Mouse (Mus musculus): ENCODE data around the gene Trappc2l. TPM values are rescaled to one million over a fixed set of nuclear protein-coding genes. Genes with fewer than 3 reads are reported as not detected.

Trappc2l gene
- polyA plus RNA-seq, 1 experiment from 2014 or later: 43.7 TPM

- no peaks in the 10 kb centered on the region; the same call in 1 of the 2 replicates for H3K4me1 ChIP-seq (ENCODE audit: control insufficient read depth, insufficient read depth, low read length)
- 38% methylated on average over 5 of the region's 7 CpGs for WGBS
- H3K27me3 ChIP-seq (ENCODE audit: control insufficient read depth, insufficient read depth, low read length): no peaks in the 10 kb centered on the region
- H3K9me3 ChIP-seq (ENCODE audit: control insufficient read depth, low read length): no peaks in the 10 kb centered on the region
- DNase-seq (ENCODE audit: low spot score, missing footprints): peak; percentile 98
- no peak overlapping the region for H3K4me2 ChIP-seq
- H3K9ac ChIP-seq (ENCODE audit: low read length): no peak overlapping the region
- no peak overlapping the region for H3K4me3 ChIP-seq (ENCODE audit: low read depth, low read length)
- H3K27ac ChIP-seq (ENCODE audit: low read depth, low read length): no peak overlapping the region
- peak; percentile 45 for ATAC-seq (ENCODE audit: low FRiP score)
- H3K36me3 ChIP-seq (ENCODE audit: control insufficient read depth, insufficient read depth, low read length): no peaks in the 10 kb centered on the region
Observed at GRCm38 (mm10) chr8:122617947-122618546, 6.6 kb downstream of the Trappc2l start.

GRCm38 (mm10) chr8:122618660-122619378, 7.4 kb downstream of the Trappc2l start:
- no peak overlapping the region for H3K9ac ChIP-seq (ENCODE audit: low read length)
- no peaks in the 10 kb centered on the region for H3K36me3 ChIP-seq (ENCODE audit: control insufficient read depth, insufficient read depth, low read length)
- H3K27ac ChIP-seq (ENCODE audit: low read depth, low read length): no peak overlapping the region
- no peaks in the 10 kb centered on the region for H3K9me3 ChIP-seq (ENCODE audit: control insufficient read depth, low read length)
- no peak for DNase-seq (ENCODE audit: low spot score, missing footprints)
- H3K27me3 ChIP-seq (ENCODE audit: control insufficient read depth, insufficient read depth, low read length): no peaks in the 10 kb centered on the region
- ATAC-seq (ENCODE audit: low FRiP score): 0 out of 2 replicates have a peak, but pooled peaks have one; percentile 8
- no peak overlapping the region for H3K4me3 ChIP-seq (ENCODE audit: low read depth, low read length)
- 74% methylated on average over 6 of the region's 6 CpGs for WGBS
- no peak overlapping the region for H3K4me2 ChIP-seq
- H3K4me1 ChIP-seq (ENCODE audit: control insufficient read depth, insufficient read depth, low read length): no peaks in the 10 kb centered on the region; the same call in 1 of the 2 replicates

- no peaks in the 10 kb centered on the region; the same call in 1 of the 2 replicates for H3K4me1 ChIP-seq (ENCODE audit: control insufficient read depth, insufficient read depth, low read length)
- no peaks in the 10 kb centered on the region for H3K27me3 ChIP-seq (ENCODE audit: control insufficient read depth, insufficient read depth, low read length)
- H3K4me2 ChIP-seq: no peak overlapping the region
Observed at GRCm38 (mm10) chr8:122620446-122620845, 9.0 kb downstream of the Trappc2l start.

GRCm38 (mm10) chr8:122622727-122623126, 11.3 kb downstream of the Trappc2l start, which contains the start of gene Pabpn1l:
Pabpn1l (minus strand) TSS chr8:122622739.
- no peak within 1 kb of the TSS for H3K27ac ChIP-seq (ENCODE audit: low read depth, low read length)
- DNase-seq (ENCODE audit: low spot score, missing footprints) (no peak), ATAC-seq (ENCODE audit: low FRiP score) (no peak)
- H3K4me2 ChIP-seq: no peak within 1 kb of the TSS
- no peaks in the 10 kb centered on the region for H3K9me3 ChIP-seq (ENCODE audit: control insufficient read depth, low read length)
- no peak within 1 kb of the TSS for H3K9ac ChIP-seq (ENCODE audit: low read length)
- no peaks in the 10 kb centered on the region; the same call in 1 of the 2 replicates for H3K4me1 ChIP-seq (ENCODE audit: control insufficient read depth, insufficient read depth, low read length)
- WGBS: 55% methylated on average over 6 of the region's 6 CpGs
- H3K36me3 ChIP-seq (ENCODE audit: control insufficient read depth, insufficient read depth, low read length): no peaks in the 10 kb centered on the region
- no peak within 1 kb of the TSS for H3K4me3 ChIP-seq (ENCODE audit: low read depth, low read length)
- H3K27me3 ChIP-seq (ENCODE audit: control insufficient read depth, insufficient read depth, low read length): no peaks in the 10 kb centered on the region

More at GRCm38 (mm10) chr8:122620446-122620845, 9.0 kb downstream of the Trappc2l start:
- Histone ChIP-seq H3K36me3 (ENCODE audit: control insufficient read depth, insufficient read depth, low read length) (no peaks in the 10 kb centered on the region), H3K9ac (ENCODE audit: low read length) (no peak overlapping the region), H3K9me3 (ENCODE audit: control insufficient read depth, low read length) (no peaks in the 10 kb centered on the region), H3K4me3 (ENCODE audit: low read depth, low read length) (no peak overlapping the region), H3K27ac (ENCODE audit: low read depth, low read length) (no peak overlapping the region)
- no peak for DNase-seq (ENCODE audit: low spot score, missing footprints)
- WGBS: 38% methylated on average over 5 of the region's 5 CpGs
- no peak for ATAC-seq (ENCODE audit: low FRiP score)

- 88% methylated on average over 16 of the region's 17 CpGs for WGBS
- DNase-seq (ENCODE audit: low spot score, missing footprints): no peak
- H3K27me3 ChIP-seq (ENCODE audit: control insufficient read depth, insufficient read depth, low read length): no peaks in the 10 kb centered on the region
- no peaks in the 10 kb centered on the region for H3K36me3 ChIP-seq (ENCODE audit: control insufficient read depth, insufficient read depth, low read length)
- H3K9ac ChIP-seq (ENCODE audit: low read length): no peak overlapping the region
- no peak overlapping the region for H3K27ac ChIP-seq (ENCODE audit: low read depth, low read length)
- no peaks in the 10 kb centered on the region for H3K4me1 ChIP-seq (ENCODE audit: control insufficient read depth, insufficient read depth, low read length)
- H3K4me3 ChIP-seq (ENCODE audit: low read depth, low read length): no peak overlapping the region
- H3K9me3 ChIP-seq (ENCODE audit: control insufficient read depth, low read length): no peaks in the 10 kb centered on the region
- H3K4me2 ChIP-seq: no peak overlapping the region
- ATAC-seq (ENCODE audit: low FRiP score): no peak
Observed at GRCm38 (mm10) chr8:122623844-122624642, 12.6 kb downstream of the Trappc2l start.

- H3K4me2 ChIP-seq: no peak overlapping the region
- DNase-seq (ENCODE audit: low spot score, missing footprints): no peak
- no peak overlapping the region for H3K9ac ChIP-seq (ENCODE audit: low read length)
- no peaks in the 10 kb centered on the region for H3K27me3 ChIP-seq (ENCODE audit: control insufficient read depth, insufficient read depth, low read length)
- WGBS: 74% methylated on average over 5 of the region's 5 CpGs
- H3K9me3 ChIP-seq (ENCODE audit: control insufficient read depth, low read length): no peaks in the 10 kb centered on the region
- no peak for ATAC-seq (ENCODE audit: low FRiP score)
- no peaks in the 10 kb centered on the region; the same call in 1 of the 2 replicates for H3K4me1 ChIP-seq (ENCODE audit: control insufficient read depth, insufficient read depth, low read length)
- no peak overlapping the region for H3K27ac ChIP-seq (ENCODE audit: low read depth, low read length)
- H3K36me3 ChIP-seq (ENCODE audit: control insufficient read depth, insufficient read depth, low read length): no peaks in the 10 kb centered on the region
- H3K4me3 ChIP-seq (ENCODE audit: low read depth, low read length): no peak overlapping the region
Observed at GRCm38 (mm10) chr8:122624653-122625052, 13.2 kb downstream of the Trappc2l start.

- ATAC-seq (ENCODE audit: low FRiP score): no peak
- H3K9ac ChIP-seq (ENCODE audit: low read length): no peak overlapping the region
- WGBS: 84% methylated on average over 9 of the region's 9 CpGs
- no peaks in the 10 kb centered on the region for H3K9me3 ChIP-seq (ENCODE audit: control insufficient read depth, low read length)
- no peaks in the 10 kb centered on the region; the same call in 1 of the 2 replicates for H3K27me3 ChIP-seq (ENCODE audit: control insufficient read depth, insufficient read depth, low read length)
- no peak overlapping the region for H3K4me2 ChIP-seq
- H3K4me3 ChIP-seq (ENCODE audit: low read depth, low read length): no peak overlapping the region
- no peaks in the 10 kb centered on the region for H3K36me3 ChIP-seq (ENCODE audit: control insufficient read depth, insufficient read depth, low read length)
- no peaks in the 10 kb centered on the region; the same call in 1 of the 2 replicates for H3K4me1 ChIP-seq (ENCODE audit: control insufficient read depth, insufficient read depth, low read length)
- no peak overlapping the region for H3K27ac ChIP-seq (ENCODE audit: low read depth, low read length)
- no peak for DNase-seq (ENCODE audit: low spot score, missing footprints)
Observed at GRCm38 (mm10) chr8:122625811-122626210, 14.4 kb downstream of the Trappc2l start.

- H3K27me3 ChIP-seq (ENCODE audit: control insufficient read depth, insufficient read depth, low read length): no peaks in the 10 kb centered on the region; the same call in 1 of the 2 replicates
- H3K9ac ChIP-seq (ENCODE audit: low read length): no peak overlapping the region
- WGBS: 69% methylated on average over 2 of the region's 2 CpGs
- H3K4me2 ChIP-seq: no peak overlapping the region
- H3K9me3 ChIP-seq (ENCODE audit: control insufficient read depth, low read length): no peaks in the 10 kb centered on the region
- no peak overlapping the region for H3K4me3 ChIP-seq (ENCODE audit: low read depth, low read length)
- H3K4me1 ChIP-seq (ENCODE audit: control insufficient read depth, insufficient read depth, low read length): no peaks in the 10 kb centered on the region; the same call in 1 of the 2 replicates
- DNase-seq (ENCODE audit: low spot score, missing footprints): no peak
- no peak overlapping the region for H3K27ac ChIP-seq (ENCODE audit: low read depth, low read length)
- ATAC-seq (ENCODE audit: low FRiP score): no peak
- H3K36me3 ChIP-seq (ENCODE audit: control insufficient read depth, insufficient read depth, low read length): no peaks in the 10 kb centered on the region
Observed at GRCm38 (mm10) chr8:122626896-122627295, 15.5 kb downstream of the Trappc2l start.

All from midbrain, embryonic 11.5 days (tissue).